Mouse (Mus musculus): Measurements from ENCODE around the gene Sec63.
A peak's percentile ranks its signal among the peaks of the same experiment; 100 is the strongest.

Gene Sec63

DNA sequence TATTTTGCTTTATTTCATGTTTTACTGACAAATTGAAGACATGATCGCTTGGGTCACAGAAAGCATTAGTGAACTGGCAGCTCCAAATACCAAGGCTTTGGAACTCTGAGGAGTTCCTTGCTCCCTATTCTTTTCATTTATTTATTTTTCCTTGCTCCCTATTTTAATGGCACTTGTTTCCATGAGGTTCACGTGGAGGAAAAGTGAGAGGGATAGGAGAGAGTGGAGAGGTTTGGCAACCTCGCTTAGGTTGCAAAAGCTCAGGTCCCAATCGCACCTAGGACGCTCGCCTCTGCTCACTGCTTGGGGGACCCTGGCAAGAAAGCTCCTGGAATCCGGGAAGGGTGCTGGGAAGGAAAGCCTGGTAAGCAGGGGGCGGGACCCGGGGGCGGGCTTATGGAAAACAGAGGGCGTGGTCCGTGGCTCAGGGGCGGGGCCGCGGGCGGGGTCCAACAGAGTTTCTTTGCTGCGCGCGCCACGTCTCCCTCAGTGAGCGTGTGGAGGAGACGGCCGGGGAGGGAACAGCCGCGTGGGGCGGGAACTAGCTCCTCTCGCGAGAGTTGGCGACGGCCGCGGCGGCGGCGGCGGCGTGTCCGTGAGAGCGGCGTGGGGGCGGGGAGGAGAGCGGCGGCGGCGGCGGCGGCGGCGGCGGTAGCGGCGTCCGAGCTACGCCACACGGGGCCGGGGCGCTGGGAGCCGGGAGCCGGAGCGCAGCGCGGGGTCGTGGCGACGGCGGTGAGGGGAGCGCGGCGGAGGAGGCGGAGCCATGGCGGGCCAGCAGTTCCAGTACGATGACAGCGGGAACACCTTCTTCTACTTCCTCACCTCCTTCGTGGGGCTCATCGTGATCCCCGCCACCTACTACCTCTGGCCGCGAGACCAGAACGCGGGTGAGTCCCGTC is at the start of gene Sec63:
Gene Sec63 (plus strand): TSS at position 498 of the 902 bp plus-strand sequence.
- DNase-seq (ENCODE audit: low read depth, low spot score): peak; percentile 98

DNA sequence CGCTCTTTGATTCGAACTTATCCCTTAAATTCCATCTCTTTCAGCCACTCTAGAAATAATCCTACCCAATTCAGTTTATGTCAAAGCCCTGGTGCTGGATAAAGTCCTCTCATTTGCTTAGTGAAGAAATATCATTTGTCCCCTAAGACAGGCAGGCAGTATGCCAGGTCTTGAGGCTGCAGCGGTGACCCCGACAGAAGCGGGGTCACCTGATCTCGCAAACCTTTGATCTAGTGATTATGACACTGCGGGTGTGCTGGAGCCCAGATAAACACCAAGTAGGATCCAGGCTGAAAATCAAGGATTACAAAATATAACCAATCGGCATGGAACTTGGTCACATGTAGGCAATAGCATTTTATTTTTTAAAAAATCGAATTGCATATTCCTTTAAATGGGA is 46.6 kb upstream of the Sec63 start:
- DNase-seq (ENCODE audit: low read depth, low spot score): no peak

DNA sequence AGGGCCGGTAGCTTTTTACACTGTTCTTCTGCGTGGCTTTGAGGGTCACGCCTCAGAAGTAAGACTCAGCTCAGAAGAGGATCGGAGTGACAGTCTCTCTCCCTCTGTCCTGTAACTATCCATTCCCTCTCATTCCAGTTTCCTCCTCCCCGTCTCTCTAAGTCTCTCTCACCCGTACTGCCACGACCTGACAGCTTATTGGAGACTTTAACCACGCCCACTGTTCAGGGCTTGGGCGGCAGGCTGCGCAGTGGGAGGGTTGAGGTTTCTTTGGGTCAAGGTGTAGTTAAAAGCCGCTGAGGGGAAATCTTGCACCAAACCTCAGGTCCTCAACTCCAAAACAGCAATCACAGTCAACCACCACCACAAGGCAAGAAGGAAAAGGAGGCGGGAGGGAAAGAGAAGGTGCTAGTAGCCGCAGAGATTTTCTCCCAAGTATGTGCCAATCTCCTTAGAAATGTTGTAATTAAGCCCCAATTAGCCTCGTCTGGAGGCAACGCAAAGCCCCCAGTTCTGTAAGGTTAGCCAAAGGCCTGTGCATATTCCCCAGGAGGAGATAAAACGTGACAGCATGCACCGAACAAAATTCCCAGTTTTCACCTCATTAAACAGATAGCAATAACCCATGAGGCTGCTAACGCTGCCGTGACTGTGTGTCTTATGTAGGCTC is 45.8 kb upstream of the Sec63 start:
- no peak for DNase-seq (ENCODE audit: low read depth, low spot score)

DNA sequence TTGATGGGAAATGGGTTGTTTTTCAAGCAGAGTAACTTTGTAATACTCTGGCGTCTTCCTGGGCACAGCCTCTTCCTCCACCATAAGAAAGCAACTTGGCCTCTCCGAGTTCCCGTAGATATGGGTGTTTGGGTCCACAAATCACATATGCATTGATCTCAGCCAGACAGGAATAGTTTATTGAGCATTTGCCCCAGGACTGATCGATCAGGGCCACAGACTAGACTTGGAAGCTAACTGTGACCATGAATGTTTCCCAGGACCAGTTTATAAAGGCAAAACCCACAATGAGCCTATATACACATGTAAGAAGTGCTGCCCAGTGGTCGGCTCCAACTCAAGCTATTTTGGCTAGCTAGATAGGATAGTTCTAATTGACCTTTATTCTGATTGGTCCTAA is 39.2 kb upstream of the Sec63 start:
- no peak for DNase-seq (ENCODE audit: low read depth, low spot score)

DNA sequence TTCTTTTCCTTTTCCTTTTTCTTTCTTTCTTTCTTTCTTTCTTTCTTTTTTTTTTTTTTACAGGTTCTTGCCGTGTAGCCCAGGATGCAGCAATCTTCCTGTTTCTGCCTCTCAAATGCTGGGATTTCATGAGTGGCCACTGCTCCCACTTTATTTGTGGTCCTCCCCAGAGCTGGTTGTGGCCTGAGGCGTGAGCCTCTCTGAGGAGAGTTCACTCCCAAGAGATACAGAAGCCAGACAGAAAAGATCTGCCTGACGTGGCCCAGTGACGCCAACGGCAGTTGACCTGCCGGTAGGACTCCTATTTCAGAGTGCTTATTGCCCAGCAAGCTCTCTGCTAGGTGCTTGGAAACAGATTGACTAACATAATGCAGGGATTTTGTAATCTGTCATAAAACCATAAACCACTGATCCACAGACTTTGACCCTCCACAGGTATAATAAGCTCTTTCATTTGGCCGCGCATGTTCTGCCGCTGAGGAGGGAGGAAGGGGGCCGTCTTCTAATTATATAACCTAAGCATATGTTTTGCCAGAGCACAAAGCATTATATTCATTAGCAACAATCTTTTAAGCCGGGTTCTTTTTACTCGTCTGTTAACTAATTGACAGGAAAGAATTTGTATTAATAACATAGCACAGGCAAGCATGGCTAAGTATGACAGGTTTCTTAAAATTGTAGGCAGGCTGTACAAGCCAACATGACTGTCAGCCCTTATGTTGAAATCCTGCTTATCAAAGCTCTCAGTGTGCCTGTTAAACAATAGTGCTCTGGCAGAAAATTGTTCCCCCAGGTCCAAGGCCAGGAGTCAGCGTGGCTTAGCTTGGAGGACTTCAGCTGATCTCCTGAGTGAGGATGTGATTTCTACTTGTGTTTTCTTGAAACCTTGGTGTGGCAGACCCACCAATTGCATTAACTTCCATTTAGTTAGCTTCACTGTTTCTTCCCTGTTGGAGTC is 37.7 kb upstream of the Sec63 start:
- DNase-seq (ENCODE audit: low read depth, low spot score): no peak

DNA sequence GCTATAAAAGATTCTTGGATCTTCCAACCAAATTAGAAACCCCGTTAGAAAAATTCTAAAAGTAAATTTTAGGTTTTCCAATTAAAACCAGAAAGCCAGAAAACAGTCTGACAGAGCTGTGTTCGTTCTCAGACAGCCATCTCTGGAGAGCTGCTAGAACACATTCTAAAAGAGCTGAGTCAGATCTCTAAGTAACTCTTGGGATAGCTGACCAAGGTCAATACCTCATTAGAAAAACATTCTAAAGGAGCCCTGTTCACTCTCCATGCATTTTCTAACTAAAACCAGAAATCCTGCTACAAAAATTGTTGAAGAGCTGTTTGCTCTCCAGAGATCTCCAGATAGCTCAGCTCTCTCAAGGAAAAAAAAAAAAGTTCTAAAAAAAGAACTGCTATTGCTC is 31.7 kb upstream of the Sec63 start:
- DNase-seq (ENCODE audit: low read depth, low spot score): no peak

DNA sequence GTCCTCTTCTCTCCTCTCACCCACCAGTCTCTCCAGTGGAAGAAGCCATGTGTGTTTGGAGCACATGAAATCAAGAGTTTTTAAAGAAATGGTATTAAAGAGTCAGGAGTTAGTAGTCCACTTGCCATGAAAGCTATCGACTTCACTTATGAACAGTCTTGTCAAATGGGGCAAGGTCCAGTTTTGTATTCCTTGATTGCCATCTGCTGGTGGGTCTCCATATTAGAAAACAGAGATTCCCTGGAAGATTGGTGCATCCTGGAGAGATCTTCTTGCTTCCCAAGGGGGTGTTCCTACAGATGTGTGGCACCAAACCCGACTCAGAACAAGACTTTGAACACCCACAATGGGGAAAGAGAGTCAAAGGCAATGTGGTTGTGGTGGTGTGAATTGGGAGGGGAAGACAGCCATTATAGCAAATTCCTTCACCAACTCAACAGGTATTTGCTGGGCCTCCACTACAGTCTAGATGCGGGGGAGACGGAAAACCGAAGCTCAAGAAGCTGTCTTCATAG is 26.7 kb upstream of the Sec63 start:
- DNase-seq (ENCODE audit: low read depth, low spot score): peak; percentile 58

DNA sequence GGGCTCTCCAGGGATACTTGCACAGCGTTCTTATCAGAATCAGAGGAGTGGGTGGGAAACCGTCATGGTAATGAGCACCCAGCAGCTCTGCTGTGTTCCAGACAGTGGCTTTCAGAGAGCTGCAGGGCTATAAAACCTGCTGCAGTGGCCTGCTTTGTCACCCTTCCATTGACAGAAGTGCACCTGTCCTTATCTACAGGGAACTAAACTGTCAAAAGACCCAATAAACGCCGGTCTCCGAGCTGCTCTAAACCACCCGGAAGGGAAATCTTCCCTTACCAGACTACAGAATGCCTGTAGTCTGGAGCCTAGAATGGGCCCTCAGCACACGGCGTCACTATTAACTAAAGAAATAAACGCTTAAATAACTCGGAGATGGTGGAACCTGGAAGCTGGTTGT is 9.5 kb upstream of the Sec63 start:
- DNase-seq (ENCODE audit: low read depth, low spot score): no peak

DNA sequence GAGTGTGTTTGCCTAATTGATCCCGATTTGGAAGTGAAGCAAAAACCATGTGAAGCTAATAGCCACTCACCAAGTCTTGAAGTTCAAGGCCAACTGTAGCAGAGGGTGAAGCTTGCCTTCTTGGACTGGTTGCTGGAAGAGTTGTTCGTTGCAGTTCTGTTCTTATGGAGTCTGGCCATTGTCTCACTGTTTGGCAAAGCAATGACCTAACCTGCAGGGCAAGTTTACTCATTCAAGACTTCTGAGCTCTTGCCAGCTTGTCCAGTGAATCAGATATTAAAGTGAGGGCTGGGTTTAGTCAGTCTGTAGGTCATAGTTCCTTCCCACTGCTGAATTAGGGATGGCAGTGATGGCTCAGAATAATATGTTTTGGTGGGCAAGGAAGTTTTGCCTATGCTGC is 7.0 kb upstream of the Sec63 start:
- no peak for DNase-seq (ENCODE audit: low read depth, low spot score)

DNA sequence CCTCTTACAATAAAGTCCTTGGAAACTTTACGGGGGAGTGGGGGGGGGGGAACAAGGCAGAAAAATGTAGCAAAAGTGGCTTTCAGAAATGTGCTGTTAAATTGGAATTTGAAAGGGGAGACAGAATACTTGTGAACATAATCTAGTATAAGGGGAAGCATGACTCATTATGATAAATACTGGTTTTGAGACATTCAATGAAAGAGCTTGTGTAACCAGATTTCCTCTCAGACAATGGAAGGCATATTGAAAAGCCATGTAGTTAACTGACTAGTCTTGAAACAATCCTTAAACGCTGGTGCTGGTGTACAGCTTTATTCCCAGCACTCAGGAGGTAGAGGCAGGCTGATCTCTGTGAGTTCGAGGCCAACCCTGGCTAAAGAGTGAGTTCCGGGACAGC is 1.6 kb upstream of the Sec63 start:
- peak; percentile 20 for DNase-seq (ENCODE audit: low read depth, low spot score)

DNA sequence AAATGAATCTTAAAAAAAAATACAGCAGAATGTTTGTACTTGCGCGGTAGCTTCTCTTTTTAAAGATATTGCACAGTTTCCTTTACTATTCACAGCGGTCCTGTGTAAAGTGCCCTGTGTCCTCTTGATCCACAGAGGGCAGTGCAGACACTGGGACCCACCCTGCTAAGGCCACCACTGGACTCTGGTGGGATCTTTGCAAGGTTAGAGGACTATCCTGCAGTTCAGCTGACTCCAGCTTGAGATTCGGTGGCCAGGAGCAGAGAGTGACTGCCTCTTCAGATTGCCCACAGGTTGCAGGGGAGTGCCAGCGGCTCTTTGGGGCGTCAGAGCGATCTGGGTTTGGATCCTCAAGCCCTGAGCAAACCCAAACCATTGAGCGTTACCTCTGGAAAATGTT is 967 bp upstream of the Sec63 start:
- no peak for DNase-seq (ENCODE audit: low read depth, low spot score)

DNA sequence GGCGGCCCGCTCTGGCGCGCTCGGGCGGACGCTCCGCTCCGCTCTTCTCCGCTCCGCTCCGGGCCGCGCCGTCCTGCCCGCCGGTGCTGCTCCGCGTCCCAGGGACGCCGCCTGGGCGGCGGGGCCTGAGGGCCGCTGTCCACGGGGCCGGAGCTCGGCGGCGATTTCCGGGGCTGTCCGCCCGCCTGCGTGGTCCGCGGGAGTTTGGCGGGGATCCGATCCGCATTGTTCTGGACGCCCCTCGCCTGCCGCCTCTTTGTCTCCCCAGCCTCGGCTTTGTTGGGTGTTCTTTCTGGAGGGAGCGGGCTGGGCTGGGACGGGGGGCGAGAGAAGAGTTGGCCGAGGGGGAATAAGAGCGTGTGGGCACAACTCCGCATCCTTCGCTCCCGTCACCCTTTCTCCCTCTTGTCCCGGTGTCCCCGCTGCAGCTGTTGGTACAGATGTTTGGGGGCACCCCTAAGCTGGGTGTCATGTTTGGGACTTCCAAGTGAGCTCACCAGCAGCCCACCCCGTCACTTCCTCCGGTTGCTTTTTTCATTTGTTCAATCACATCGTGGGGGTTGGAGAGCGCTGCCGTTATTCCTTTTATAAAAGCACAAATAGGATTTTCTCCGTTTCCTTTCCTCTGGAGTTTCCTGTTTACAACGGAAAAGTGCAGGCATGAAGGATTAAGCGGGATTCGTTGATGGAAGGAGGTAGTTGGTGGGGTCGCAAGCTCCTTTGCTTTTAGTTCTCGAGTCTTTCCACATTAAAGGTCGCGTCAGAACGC is 789 bp downstream of the Sec63 start:
- peak; percentile 58 for DNase-seq (ENCODE audit: low read depth, low spot score)

DNA sequence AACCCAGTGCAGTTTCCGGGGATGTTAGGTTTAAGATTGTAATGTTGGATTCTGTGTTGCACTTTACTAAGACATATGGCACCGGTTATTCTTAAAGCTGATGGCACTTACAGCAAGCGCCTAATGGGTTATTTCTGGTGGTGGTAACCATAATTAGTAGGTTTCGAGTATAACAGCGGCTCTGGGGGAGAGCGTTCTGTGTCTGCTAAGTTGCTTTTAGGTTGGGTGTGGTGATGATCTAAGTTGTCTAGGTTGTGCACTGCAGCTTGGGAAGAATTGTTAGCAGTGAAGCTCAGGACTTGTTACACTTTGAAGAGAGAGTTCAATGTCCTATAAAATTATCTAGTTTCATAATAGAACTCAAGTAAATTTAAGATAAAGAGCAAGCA is 1.4 kb downstream of the Sec63 start:
- peak; percentile 52 for DNase-seq (ENCODE audit: low read depth, low spot score)

DNA sequence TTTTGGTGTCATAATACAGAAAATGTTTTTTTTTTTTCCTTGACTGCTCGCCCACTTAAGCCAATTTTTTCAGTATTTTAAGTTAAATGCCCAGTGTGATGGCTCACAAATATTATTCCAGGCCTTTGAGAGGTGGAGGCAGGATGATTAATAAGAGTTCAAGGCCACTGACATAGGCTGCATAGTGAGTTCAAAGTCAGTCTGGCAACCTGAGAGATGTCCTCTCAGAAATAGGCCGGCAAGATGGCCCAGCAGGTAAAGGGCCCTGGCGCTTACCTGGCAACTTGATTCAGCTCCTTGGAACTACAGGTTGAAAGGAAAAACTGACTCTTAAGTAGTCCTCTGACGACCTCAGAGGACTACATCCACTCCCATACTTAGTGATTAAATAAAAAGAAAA is 1.9 kb downstream of the Sec63 start:
- no peak for DNase-seq (ENCODE audit: low read depth, low spot score)

DNA sequence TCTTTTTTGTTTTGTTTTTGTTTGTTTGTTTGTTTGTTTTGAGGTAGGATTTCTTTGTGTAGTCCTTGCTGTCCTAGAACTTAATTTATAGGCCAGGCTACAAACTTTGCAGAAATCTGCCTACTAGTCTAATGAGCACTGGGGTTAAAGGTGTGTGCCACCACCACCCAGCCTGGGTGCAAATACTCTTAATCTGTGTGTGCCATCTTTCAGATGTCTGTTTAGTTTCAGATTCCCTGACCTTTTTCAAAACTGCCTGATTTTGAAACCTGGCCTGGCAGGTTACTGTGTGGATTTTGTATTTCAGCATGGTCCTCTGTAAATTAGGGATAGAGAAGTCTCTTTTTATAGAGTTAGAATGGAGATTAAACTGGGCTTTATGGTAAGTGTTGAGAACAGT is 4.0 kb downstream of the Sec63 start:
- DNase-seq (ENCODE audit: low read depth, low spot score): no peak

DNA sequence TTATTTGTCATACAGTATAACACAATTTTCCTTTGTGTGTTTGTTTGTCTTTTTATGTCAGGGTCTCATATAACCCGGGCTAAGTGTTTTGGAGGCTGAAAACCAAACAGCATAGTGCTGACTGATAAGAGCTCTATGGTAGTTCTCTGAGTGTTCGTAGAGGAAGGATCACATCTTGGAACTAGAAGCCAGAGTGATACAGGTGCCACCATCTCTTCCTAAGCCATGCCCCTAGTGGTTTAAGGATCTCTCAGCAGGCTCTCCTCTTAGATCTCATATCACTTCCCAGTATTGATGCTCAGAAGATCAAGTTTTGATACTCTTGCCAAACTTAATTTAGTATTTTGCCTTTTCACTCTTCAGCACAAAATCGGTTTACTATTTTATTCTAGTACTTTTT is 14.2 kb downstream of the Sec63 start:
- DNase-seq (ENCODE audit: low read depth, low spot score): no peak

DNA sequence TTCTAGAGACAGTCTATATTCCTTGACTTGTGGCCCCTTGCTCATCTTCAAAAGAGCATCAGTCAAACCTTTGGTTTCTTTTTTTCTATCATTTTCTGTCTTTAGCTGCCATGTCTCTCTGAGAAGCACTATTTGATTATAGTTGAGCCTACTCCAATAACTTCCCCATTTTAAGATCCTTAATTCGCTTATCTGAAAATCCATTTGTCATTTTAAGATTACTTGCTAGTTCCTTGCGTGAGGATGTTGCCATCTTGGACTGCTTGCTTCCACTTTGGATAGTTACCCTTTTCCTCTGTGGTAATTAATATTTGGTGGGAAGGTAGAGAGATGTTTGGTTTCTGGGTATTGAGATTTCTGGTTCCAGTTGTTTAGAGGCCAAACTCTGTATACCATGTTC is 19.5 kb downstream of the Sec63 start:
- no peak for DNase-seq (ENCODE audit: low read depth, low spot score)

DNA sequence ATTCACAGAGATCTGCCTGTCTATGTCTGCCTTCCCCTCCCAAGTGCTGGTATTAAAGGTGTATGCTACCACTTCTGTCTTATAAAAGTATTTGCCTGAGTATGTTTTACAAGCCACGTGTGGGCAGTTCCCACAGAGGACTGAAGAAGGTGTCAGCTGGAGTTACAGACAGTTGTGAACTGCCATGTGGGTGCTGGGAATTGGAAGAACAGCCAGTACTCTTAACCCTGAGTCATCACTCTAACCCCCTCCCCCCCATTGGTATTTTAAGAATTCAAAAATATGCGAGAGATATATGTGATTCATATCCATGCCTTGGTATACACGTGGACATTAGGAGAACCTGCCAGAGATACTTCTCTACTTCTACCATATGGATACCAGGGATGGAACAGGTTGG is 20.4 kb downstream of the Sec63 start:
- DNase-seq (ENCODE audit: low read depth, low spot score): peak; percentile 70

DNA sequence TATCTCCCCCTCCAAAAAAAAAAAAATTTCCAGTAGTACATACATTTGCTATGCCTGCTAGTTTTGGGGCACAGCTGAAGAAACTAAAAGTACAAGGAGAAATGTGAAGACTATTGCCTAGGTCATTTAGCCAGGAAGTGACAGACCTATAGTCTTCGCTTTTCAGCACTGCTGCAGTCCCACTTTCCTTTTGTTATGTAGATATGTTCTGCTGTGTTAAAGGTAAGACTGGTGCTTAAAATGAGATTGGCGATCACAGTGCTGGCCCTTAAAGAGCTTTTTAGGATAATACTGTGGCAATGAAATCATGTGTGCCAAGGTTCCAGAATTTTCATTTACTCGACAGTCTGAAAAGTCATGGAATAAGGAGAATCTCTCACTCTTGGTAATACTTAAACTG is 39.6 kb downstream of the Sec63 start:
- no peak for DNase-seq (ENCODE audit: low read depth, low spot score)

DNA sequence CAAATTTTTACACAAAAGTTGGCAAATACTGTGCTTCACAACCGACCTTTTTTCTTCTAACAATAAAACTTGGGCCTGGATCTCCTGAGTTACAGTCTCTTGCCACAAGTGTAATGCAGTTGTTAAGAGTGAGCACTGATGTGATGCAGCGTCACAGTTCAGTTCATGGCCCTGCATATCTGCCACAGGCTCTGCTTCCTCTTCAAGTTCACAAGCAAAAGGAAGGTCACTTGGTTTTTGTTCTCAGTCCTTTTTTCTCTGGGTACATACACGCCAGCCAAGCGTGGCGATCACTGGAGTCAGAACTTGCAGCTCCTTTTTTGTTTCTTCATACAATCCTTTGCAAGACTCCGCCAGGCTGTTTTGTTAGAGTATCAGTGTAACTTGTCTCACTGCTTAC is 64.6 kb downstream of the Sec63 start:
- no peak for DNase-seq (ENCODE audit: low read depth, low spot score)

DNA sequence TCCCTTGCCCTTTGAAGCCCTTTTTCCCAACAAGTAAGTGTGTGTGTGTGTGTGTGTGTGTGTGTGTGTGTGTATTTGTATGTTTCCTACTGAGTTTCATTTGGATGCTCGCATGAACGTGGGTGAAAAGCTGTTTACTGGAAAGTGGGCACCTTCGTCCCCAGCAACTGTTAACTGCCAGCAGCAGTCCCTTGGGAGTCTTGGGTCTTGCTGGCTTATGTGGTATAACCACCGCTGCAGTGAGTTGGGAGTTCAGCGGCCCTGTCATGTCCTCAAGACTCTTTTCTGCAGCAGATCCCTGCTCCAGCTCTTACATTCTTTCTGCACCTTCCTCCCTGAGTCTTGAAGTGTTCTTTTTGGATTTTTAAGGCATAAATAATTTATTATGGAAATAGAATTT is 65.9 kb downstream of the Sec63 start:
- no peak for DNase-seq (ENCODE audit: low read depth, low spot score)

All from brain, adult 2 months (tissue).